Mouse (Mus musculus): ENCODE measurements at regions not wholly inside any gene's neighbourhood (a gene's known extent, or its start where the extent isn't known, plus 50 kb on each side); places are given as distances from the start of the nearest gene placed in this dataset.

DNA sequence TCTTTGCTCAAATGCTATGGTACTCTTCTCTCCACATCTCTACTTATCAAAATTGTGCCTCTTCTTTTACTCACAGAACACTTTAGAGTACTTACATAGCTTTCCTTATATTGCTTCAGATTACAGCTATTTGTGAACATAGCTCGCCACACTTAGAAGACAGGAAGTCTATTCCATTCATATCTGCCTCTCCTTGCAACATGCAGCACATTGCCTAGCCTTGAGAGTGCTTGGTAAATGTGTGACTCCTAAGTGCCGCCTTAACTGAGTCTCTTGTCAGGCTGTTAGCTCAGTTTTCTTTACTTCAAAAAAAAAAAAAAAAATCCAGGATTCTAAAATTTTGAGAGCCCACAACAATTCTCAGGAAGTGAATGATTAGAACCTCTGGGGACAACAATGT, 958.3 kb downstream of the Fam19a2 start:
- TF ChIP-seq POLR2A (IDR thresholded peaks at IDR 0.05; ENCODE audit: borderline replicate concordance, extremely low read depth, insufficient read depth, insufficient read length, poor library complexity, severe bottlenecking) (no peak), CTCF (IDR thresholded peaks at IDR 0.05; ENCODE audit: borderline replicate concordance, extremely low read depth, insufficient read depth, insufficient read length) (no peak)
